Mouse (Mus musculus): ENCODE data around the gene Flt3l.

GRCm38 (mm10) chr7:45139904-45140723 lies 3.9 kb upstream of the Flt3l start:
- TF ChIP-seq CTCF (IDR thresholded peaks at IDR 0.05; ENCODE audit: borderline replicate concordance, extremely low read depth, insufficient read depth, insufficient read length) (no peak), POLR2A (IDR thresholded peaks at IDR 0.05; ENCODE audit: borderline replicate concordance, extremely low read depth, insufficient read depth, insufficient read length, poor library complexity, severe bottlenecking) (no peak)

All from brain, embryonic 14.5 days (tissue).